Mouse (Mus musculus) layer of hippocampus, postnatal 10 days (tissue): Measurements from ENCODE around the gene Numbl. TPM values are rescaled to one million over a fixed set of nuclear protein-coding genes. Genes with fewer than 3 reads are reported as not detected.
"Not testable (repeated sequence)": the region's sequence is repeated elsewhere in the genome, so short reads cannot be mapped to it uniquely, and the experiment has no call there.

Experiments
- DNase-seq, 2 experiments: peaks; one replicate each; pipeline ENCODE4 v3.0.0; 2021; ENCODE audit warnings: low spot score in 2 of 2
- long read RNA-seq: library from polyadenylated mRNA; stranded (forward); transcript quantifications from one replicate; pipeline ENCODE4 v2.0.0, GENCODE M21; 2023
- total RNA-seq, 2 experiments: library from RNA; stranded (reverse); gene quantifications; 2 replicates each; pipeline ENCODE4 v1.2.3; 2021

The Numbl gene
- total RNA-seq, result 100 to 1,000 TPM; 126 to 127 TPM
- long read RNA-seq, transcript Numbl-201 (10 exons, 2,760 nt), result major isoform, 20 of 54 reads
- long read RNA-seq, partial matches to known transcripts, result 29 of 54 reads
- long read RNA-seq, other reads (novel, unspliced or antisense), result 5 of 54 reads

GRCm38 (mm10) chr7:27258205-27258899 is at the start of gene Numbl:
Numbl (plus strand) TSS chr7:27258433.
- DNase-seq, result peak; percentile 87 to 93

GRCm38 (mm10) chr7:27212626-27213025 is 45.6 kb upstream of the Numbl start:
- no peak for DNase-seq

GRCm38 (mm10) chr7:27218586-27218985 is 39.6 kb upstream of the Numbl start:
- no peak for DNase-seq

GRCm38 (mm10) chr7:27219937-27220336 is 38.3 kb upstream of the Numbl start:
- no peak for DNase-seq

GRCm38 (mm10) chr7:27221939-27222338 is 36.3 kb upstream of the Numbl start:
- DNase-seq, result no peak

GRCm38 (mm10) chr7:27222538-27222937 is 35.7 kb upstream of the Numbl start:
- no peak for DNase-seq

- DNase-seq, result peak in 1 of 2 experiments; percentile 30
These were observed 33.2 kb upstream of the Numbl start for GRCm38 (mm10) chr7:27224877-27225575.

GRCm38 (mm10) chr7:27227276-27227675 is 31.0 kb upstream of the Numbl start:
- DNase-seq, result no peak

GRCm38 (mm10) chr7:27227676-27228075 is 30.6 kb upstream of the Numbl start:
- no peak for DNase-seq

GRCm38 (mm10) chr7:27228281-27228821 is 29.9 kb upstream of the Numbl start, which contains the start of gene Itpkc:
Itpkc (minus strand) TSS chr7:27228661.
- DNase-seq, result peak; percentile 91 to 92

GRCm38 (mm10) chr7:27228865-27229264 is 29.4 kb upstream of the Numbl start:
- DNase-seq, result no peak

- DNase-seq, result no peak
These were observed 27.5 kb upstream of the Numbl start for GRCm38 (mm10) chr7:27230781-27231180.

- DNase-seq, result peak; percentile 56 to 60
These were observed 26.4 kb upstream of the Numbl start for GRCm38 (mm10) chr7:27231693-27232331.

- DNase-seq, result peak; percentile 89 to 91
These were observed 25.4 kb upstream of the Numbl start, which contains the start of gene Coq8b for GRCm38 (mm10) chr7:27232781-27233281. Coq8b (plus strand) TSS chr7:27233023.

GRCm38 (mm10) chr7:27233300-27233699 is 24.9 kb upstream of the Numbl start:
- DNase-seq, result no peak

- no peak for DNase-seq
These were observed 22.5 kb upstream of the Numbl start for GRCm38 (mm10) chr7:27235726-27236125.

- DNase-seq, result no peak
These were observed 20.7 kb upstream of the Numbl start for GRCm38 (mm10) chr7:27237527-27237926.

- DNase-seq, result no peak
These were observed 19.7 kb upstream of the Numbl start for GRCm38 (mm10) chr7:27238568-27238967.

- no peak for DNase-seq
These were observed 15.0 kb upstream of the Numbl start for GRCm38 (mm10) chr7:27243211-27243610.

GRCm38 (mm10) chr7:27244088-27244487 is 14.1 kb upstream of the Numbl start:
- DNase-seq, result not testable (repeated sequence)

- no peak for DNase-seq
These were observed 9.1 kb upstream of the Numbl start for GRCm38 (mm10) chr7:27249146-27249545.
